Mouse (Mus musculus) G1E (cell line): Measurements from ENCODE around the gene Sh3bp4.

Experiments used
- CTCF ChIP-seq: IDR thresholded peaks from 2 replicates; pipeline ENCODE4 v1.5.1; 2012; ENCODE audit warnings: low read depth, low read length, inconsistent platforms, mixed read lengths
- GATA1 ChIP-seq: IDR thresholded peaks from 2 replicates; pipeline ENCODE4 v1.6.1; 2012; ENCODE audit warnings: borderline replicate concordance, low read length, inconsistent platforms, mixed read lengths
- POLR2AphosphoS5 ChIP-seq: IDR thresholded peaks from 2 replicates; pipeline ENCODE4 v1.6.1; 2012; ENCODE audit warnings: low read depth, low read length, inconsistent platforms; ENCODE audit not compliant: insufficient replicate concordance
- TAL1 ChIP-seq: conservative IDR thresholded peaks from 2 replicates; pipeline ENCODE4 v1.6.1; 2012; ENCODE audit warnings: low read depth, low read length, inconsistent platforms, mixed read lengths

DNA sequence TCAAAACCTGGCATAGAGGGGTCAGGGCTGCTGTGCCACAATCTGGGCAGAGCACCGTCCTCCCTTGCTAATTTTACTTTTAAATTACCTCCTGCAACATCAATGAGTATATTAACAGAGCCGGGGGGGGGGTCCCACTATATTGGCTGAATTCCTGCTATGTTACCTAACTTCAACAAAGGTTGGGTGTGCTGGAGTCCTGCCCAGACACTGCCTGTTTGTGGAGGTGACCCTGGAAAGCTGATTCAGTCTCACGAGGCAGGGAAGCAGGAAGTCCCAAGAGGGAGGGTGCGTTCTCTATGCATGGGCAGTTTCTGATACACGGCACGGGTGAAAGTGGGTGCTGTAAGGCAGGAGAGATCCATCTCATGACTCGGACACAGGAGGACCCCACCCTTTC lies 82.4 kb downstream of the Sh3bp4 start:
- TF ChIP-seq CTCF, result no peak
- TF ChIP-seq POLR2AphosphoS5, result no peak
- no peak for TF ChIP-seq TAL1
- TF ChIP-seq GATA1, result no peak
